In genomic region chr15:84191724-84192057, GRCm38 (mm10) we compare ENCODE assay signal across 8 mouse cellular contexts. TPM values are rescaled to one million over a fixed set of nuclear protein-coding genes. Genes with fewer than 3 reads are reported as not detected.
A peak's percentile ranks its signal among the peaks of the same experiment; 100 is the strongest.
DNase-seq lines count a peak whose midpoint lies in the region; ATAC-seq and TF ChIP-seq lines count a peak whose summit lies in the region.

No protein-coding gene starts in this region.

- H3K36me3 ChIP-seq in kidney, embryonic 15.5 days, result peaks cover 15% of the 10 kb centered on the region
- H3K36me3 ChIP-seq in hindbrain, embryonic 14.5 days (replicated peaks; ENCODE audit: control insufficient read depth, insufficient read depth), result peaks cover 13% of the 10 kb centered on the region
- H3K36me3 ChIP-seq in midbrain, embryonic 13.5 days, result peaks cover 14% of the 10 kb centered on the region

- peak overlapping the region; percentile 95 for H3K27ac ChIP-seq in kidney, embryonic 15.5 days
- 0 out of 2 replicates have a peak overlapping the region, but pooled peaks have one; percentile 1 for H3K27ac ChIP-seq in cortical plate, adult 2 months (ENCODE audit: insufficient read depth, low read length)
- peak overlapping the region; percentile 84 for H3K27ac ChIP-seq in hindbrain, embryonic 14.5 days
- peak overlapping the region; percentile 85 for H3K27ac ChIP-seq in midbrain, embryonic 13.5 days

- peak overlapping the region; percentile 84 for H3K9ac ChIP-seq in kidney, embryonic 15.5 days
- H3K9ac ChIP-seq in hindbrain, embryonic 14.5 days, result peak overlapping the region; percentile 76
- H3K9ac ChIP-seq in midbrain, embryonic 13.5 days (replicated peaks), result peak overlapping the region; percentile 79

- no peak for TF ChIP-seq CTCF in cortical plate, adult 2 months (IDR thresholded peaks at IDR 0.05; ENCODE audit: extremely low read depth, insufficient read depth, low read length)

- H3K9me3 ChIP-seq in kidney, embryonic 15.5 days (replicated peaks), result no peaks in the 10 kb centered on the region
- no peaks in the 10 kb centered on the region for H3K9me3 ChIP-seq in hindbrain, embryonic 14.5 days (ENCODE audit: control insufficient read depth, low read length)
- no peaks in the 10 kb centered on the region for H3K9me3 ChIP-seq in midbrain, embryonic 13.5 days

- H3K4me3 ChIP-seq in kidney, embryonic 15.5 days (replicated peaks), result peak overlapping the region; percentile 91
- peak overlapping the region; percentile 61 for H3K4me3 ChIP-seq in cortical plate, adult 2 months (ENCODE audit: insufficient read depth, low read length)
- H3K4me3 ChIP-seq in hindbrain, embryonic 14.5 days (replicated peaks; ENCODE audit: low read length), result peak overlapping the region; percentile 81
- H3K4me3 ChIP-seq in midbrain, embryonic 13.5 days (replicated peaks), result peak overlapping the region; percentile 82

- H3K4me2 ChIP-seq in kidney, embryonic 15.5 days, result peak overlapping the region; percentile 74
- peak overlapping the region; percentile 87 for H3K4me2 ChIP-seq in hindbrain, embryonic 14.5 days (replicated peaks)
- H3K4me2 ChIP-seq in midbrain, embryonic 13.5 days (replicated peaks), result peak overlapping the region; percentile 78

- peaks cover 22% of the 10 kb centered on the region for H3K4me1 ChIP-seq in kidney, embryonic 15.5 days
- peaks cover 2% of the 10 kb centered on the region; the same call in 1 of the 2 replicates for H3K4me1 ChIP-seq in cortical plate, adult 2 months (ENCODE audit: control insufficient read depth, insufficient read depth, low read length)
- peaks cover 10% of the 10 kb centered on the region; the same call in 1 of the 2 replicates for H3K4me1 ChIP-seq in hindbrain, embryonic 14.5 days (replicated peaks; ENCODE audit: control insufficient read depth, insufficient read depth, low read length)
- peaks cover 29% of the 10 kb centered on the region for H3K4me1 ChIP-seq in midbrain, embryonic 13.5 days (replicated peaks)

- WGBS in kidney, embryonic 15.5 days, result 2% methylated on average over 9 of the region's 9 CpGs
- under 1% methylated on average over 9 of the region's 9 CpGs for WGBS in hindbrain, embryonic 14.5 days
- WGBS in midbrain, embryonic 13.5 days, result 2% methylated on average over 9 of the region's 9 CpGs

- ATAC-seq in kidney, embryonic 15.5 days (replicated peaks; ENCODE audit: low FRiP score), result no peak
- ATAC-seq in hindbrain, embryonic 14.5 days (ENCODE audit: low FRiP score), result peak; percentile 57
- ATAC-seq in midbrain, embryonic 13.5 days, result no peak

- DNase-seq in kidney, postnatal 25 days, result no peak
- DNase-seq in hindbrain, embryonic 14.5 days (ENCODE audit: low spot score), result no peak
- no peak for DNase-seq in frontal cortex, postnatal 25 days (ENCODE audit: low spot score in 2 of 2)
- no peak for DNase-seq in cerebellum, postnatal 36 days
- no peak for DNase-seq in frontal cortex, postnatal 10 days (ENCODE audit: low spot score in 2 of 2)

- H3K27me3 ChIP-seq in kidney, embryonic 15.5 days, result no peaks in the 10 kb centered on the region
- H3K27me3 ChIP-seq in hindbrain, embryonic 14.5 days (ENCODE audit: control insufficient read depth, insufficient read depth, low read length), result no peaks in the 10 kb centered on the region
- H3K27me3 ChIP-seq in midbrain, embryonic 13.5 days, result no peaks in the 10 kb centered on the region

- TF ChIP-seq POLR2A in cortical plate, adult 2 months (IDR thresholded peaks at IDR 0.05; ENCODE audit: extremely low read depth, insufficient read depth, low read length), result no peak

RNA-seq across cellular contexts. Expression of gene Samm50, which starts 0.3 kb away (rescaled TPM):
- polyA plus RNA-seq in kidney, embryonic 15.5 days (2015; fragmentation: Nextera tagmentation; extraction: Ambion mirVana), result 127 and 132 TPM in 2 replicates
- polyA plus RNA-seq in cortical plate, adult 2 months (2012; rRNA removed), result 43.5 and 47.7 TPM in 2 replicates
- 56.3 and 56.7 TPM in 2 replicates for polyA plus RNA-seq in hindbrain, embryonic 14.5 days (2014; fragmentation: Nextera tagmentation; extraction: Ambion mirVana)
- 83.1 and 85.9 TPM in 2 replicates for polyA plus RNA-seq in midbrain, embryonic 13.5 days (2015; fragmentation: Nextera tagmentation; extraction: Ambion mirVana)

RNA-seq across cellular contexts. Expression of gene Pnpla3, which starts 24.1 kb away (rescaled TPM):
- 0.45 and 1.1 TPM in 2 replicates for polyA plus RNA-seq in kidney, embryonic 15.5 days (2015; fragmentation: Nextera tagmentation; extraction: Ambion mirVana)
- polyA plus RNA-seq in cortical plate, adult 2 months (2012; rRNA removed), result 20.4 and 26.2 TPM in 2 replicates
- 3.4 and 4.2 TPM in 2 replicates for polyA plus RNA-seq in hindbrain, embryonic 14.5 days (2014; fragmentation: Nextera tagmentation; extraction: Ambion mirVana)
- polyA plus RNA-seq in midbrain, embryonic 13.5 days (2015; fragmentation: Nextera tagmentation; extraction: Ambion mirVana), result 4.1 and 4.5 TPM in 2 replicates

RNA-seq across cellular contexts. Expression of gene Parvb, which starts 40.2 kb away (rescaled TPM):
- 3.8 and 4.7 TPM in 2 replicates for polyA plus RNA-seq in kidney, embryonic 15.5 days (2015; fragmentation: Nextera tagmentation; extraction: Ambion mirVana)
- 12.1 and 13.8 TPM in 2 replicates for polyA plus RNA-seq in cortical plate, adult 2 months (2012; rRNA removed)
- polyA plus RNA-seq in hindbrain, embryonic 14.5 days (2014; fragmentation: Nextera tagmentation; extraction: Ambion mirVana), result 4.1 and 5.1 TPM in 2 replicates
- 4.7 and 6.2 TPM in 2 replicates for polyA plus RNA-seq in midbrain, embryonic 13.5 days (2015; fragmentation: Nextera tagmentation; extraction: Ambion mirVana)

Comparison
In these comparisons a context has a peak if more than half of its experiments do, and no peak if none do; other contexts are left out.
1. H3K27ac ChIP-seq: peak in every context shown above with its lines; median percentile 95 in kidney, embryonic 15.5 days; 85 in midbrain, embryonic 13.5 days; 84 in hindbrain, embryonic 14.5 days; 1 in cortical plate, adult 2 months.